Mouse (Mus musculus) left cerebral cortex, adult 9 months (tissue): ENCODE results near the gene Mrps5.
"Not testable (repeated sequence)": the region's sequence is repeated elsewhere in the genome, so short reads cannot be mapped to it uniquely, and the experiment has no call there.

Experiments used
- DNase-seq, 2 experiments: peaks; one replicate each; pipeline ENCODE4 v3.0.0; 2022; ENCODE audit warnings: low spot score in 2 of 2

Gene Mrps5

DNA sequence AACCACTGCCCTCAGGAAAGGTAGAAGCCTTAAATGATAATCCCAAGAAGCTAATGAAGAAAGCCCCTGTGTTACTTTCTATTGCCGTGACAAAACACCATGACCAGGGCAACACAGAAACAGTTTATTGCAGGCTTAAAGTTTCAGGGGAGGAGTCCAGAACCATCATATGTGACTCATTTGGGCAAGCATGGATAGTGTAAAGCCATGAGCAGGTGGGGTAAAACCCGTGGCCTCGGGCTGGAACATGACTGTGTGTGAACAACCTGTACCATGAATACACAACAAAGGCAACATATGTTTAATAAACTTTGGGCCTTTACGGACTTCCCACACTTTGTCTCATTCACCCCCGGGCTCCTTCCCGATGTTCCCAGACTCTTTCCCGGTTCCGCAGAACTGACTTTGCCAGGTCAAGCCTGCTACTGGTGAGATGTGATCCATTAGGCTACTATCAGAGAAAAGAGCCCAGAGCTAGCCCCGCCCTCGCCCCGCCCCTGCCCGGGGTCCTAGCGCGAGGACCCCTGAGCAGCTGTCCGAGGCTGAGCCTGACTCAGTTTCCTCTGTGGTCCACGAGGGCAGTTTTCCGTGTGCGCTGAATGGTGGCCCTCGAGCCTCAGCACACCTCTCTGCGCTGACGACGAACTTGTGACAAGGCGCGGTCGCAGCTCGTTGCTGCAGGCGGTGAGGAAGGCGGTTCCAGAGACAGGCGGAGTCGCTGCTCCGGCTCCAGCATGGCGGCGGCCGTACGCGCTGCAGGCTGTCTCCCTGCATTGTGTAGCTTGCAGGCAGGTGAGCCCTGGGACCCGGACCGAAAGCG is at the start of gene Mrps5, which contains the start of gene Zfp661:
Gene Mrps5, plus strand, starts transcription at position 529 of the 820 bp plus-strand sequence.
Gene Zfp661, minus strand, starts transcription at position 401 of the 820 bp plus-strand sequence.
- peak; percentile 43 to 77 for DNase-seq

DNA sequence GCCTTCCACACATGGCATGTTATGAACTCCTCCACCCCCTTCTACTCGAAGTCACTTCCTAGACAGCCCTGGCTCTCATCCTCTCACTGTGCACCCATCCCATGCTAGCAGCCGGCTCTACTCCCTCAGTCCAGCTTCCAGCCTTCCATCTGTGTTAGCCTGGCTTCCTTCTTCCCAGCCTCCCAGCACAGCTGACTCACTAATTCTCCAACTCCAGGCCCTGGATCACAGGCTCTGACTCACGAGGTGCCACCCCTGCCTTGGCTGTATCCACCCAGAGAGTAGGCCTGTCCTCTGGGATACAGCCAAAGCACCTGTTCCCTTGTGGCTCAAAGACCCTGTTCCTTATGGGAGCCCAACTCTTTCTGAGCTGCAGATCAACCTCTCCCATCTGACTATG is 49.5 kb upstream of the Mrps5 start:
- peak; percentile 55 to 80 for DNase-seq

- no peak for DNase-seq
Observed at GRCm38 (mm10) chr2:127539494-127539893, 47.5 kb upstream of the Mrps5 start.

GRCm38 (mm10) chr2:127541185-127541584 is 45.8 kb upstream of the Mrps5 start, which contains the start of gene Prom2:
Gene Prom2 (minus strand): TSS chr2:127541467.
- no peak for DNase-seq

DNA sequence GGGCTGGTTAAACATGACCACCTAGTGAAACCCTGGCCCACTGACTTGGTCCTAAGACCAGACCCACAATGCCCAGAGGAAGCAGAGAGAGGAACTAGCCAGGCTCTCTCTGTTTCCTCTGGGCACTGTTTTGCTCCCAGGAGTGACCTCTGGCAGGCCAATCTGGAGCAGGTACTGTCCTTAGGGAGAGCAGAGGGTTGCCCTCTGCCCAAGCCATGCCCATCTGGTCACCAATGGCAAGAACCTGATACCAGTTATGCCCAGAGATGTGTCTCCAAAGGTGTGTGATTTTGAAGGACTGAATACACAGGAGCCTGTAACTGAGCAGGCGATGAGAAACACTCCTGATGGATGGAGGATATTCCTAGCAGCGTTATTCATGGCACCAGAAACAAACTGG is 45.3 kb upstream of the Mrps5 start:
- no peak for DNase-seq

DNA sequence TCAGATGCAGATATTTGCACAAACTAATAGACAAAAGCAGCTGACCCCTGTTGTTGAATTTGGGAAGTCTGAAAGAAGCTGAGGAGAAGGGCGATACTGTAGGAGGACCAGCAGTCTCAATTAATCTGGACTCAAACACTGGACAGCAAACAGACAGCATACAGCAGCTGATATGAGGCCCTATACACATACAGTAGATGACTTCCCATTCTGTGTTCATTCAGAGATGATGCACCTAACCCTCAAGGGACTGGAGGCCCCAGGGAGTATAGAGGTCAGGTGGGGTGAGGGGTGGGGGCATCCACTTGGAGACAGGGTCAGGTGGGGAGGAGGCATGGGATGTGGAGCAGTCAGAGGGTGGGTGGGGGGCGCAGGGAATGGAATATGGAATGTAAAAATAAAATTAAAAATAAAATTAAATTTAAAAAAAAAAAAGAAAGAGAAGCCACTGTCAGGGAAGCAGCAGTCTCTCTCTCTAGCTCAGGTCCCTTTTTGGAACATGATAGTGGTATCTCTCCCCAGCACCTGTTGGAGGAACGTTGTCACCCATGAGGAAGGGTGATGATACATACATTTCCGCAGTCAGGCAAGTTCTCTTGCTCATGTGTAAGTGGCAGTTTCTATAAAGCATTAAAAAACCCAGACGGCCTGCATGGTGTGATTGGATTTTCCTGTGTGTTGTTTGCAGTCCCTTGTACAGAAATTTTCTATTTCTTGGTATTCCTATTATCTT is 38.5 kb upstream of the Mrps5 start:
- no peak for DNase-seq

DNA sequence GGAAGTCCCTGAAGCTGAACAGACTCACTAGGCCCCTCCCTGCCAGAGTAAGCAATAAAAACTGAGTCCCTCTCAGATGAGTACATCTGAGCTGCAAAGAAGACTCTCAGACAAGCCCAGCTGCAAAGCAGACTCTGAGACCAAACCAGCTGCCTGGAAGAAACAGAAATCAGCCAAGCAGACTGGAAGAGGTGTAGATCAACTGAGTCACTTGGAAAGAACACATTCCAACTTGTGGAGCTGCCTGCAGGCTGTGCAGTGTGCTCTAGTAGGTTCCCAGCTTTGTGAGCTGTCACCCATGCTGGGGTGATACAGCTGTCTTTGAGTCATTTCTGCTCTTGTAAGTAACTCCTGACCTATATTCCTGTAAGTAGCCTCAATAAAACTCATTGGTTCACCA is 37.3 kb upstream of the Mrps5 start:
- no peak for DNase-seq

DNA sequence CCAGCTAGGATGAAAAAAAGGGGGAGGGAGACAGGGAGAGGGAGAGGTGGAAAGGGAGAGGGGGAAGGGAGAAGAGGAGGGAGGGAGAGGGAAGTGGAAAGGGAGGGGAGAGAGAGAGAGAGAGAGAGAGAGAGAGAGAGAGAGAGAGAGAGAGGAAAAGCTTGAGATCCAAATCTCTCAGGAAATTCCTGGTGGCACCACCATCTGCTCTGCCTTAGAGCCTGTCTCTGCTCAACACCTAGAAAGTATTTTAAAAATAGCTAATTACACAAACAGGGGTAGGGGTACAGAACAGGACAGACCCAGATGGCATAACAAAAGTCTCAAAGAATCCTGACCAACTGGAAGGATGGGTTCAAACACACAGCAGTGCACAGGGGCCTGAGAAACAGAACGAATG is 36.6 kb upstream of the Mrps5 start:
- DNase-seq: no peak

DNA sequence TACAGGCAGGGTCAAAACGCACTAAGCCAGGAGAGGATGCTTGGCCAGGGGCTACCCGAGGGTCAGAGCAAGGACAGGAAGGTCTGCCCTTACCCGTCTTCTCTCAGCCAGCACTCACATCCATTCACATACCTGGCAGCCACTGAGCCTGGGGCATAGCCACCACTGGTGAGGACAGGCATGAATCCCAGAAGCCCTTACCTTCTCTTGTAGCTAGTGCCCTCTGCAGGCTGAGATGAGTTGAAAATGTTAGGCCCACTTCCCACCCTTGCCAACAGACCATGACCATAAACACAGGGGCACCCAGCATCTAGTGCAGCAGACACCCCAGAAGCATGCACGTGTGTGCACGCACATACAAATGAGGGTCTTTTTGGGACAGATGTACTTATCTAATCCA is 35.9 kb upstream of the Mrps5 start:
- DNase-seq: peak in 1 of 2 experiments; percentile 66

GRCm38 (mm10) chr2:127559070-127559966 is 27.7 kb upstream of the Mrps5 start:
- peak; percentile 84 to 97 for DNase-seq

- no peak for DNase-seq
Observed at GRCm38 (mm10) chr2:127573322-127573721, 13.7 kb upstream of the Mrps5 start.

DNA sequence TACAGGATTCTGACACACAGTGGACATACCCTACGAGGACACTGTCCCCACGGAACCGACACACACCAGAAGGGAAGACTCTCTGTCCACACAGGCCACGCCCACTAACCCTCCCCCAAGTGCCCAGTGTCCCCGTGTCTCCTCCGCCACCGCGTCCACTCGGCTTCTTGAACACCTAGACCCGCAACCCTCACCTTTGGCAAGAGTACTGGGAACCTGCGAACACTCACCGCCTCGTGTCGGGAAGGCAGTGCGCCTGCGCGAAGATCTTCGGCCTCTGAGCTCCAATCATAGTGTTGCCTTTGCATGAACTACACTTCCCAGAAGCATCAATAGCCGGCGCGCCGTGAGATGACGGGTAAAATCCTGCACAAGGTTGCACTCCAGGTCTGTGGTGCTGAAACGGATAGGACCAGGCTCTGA is 2.6 kb upstream of the Mrps5 start:
- peak; percentile 92 to 95 for DNase-seq

- no peak for DNase-seq
Observed at GRCm38 (mm10) chr2:127587514-127587844, 457 bp downstream of the Mrps5 start.

DNA sequence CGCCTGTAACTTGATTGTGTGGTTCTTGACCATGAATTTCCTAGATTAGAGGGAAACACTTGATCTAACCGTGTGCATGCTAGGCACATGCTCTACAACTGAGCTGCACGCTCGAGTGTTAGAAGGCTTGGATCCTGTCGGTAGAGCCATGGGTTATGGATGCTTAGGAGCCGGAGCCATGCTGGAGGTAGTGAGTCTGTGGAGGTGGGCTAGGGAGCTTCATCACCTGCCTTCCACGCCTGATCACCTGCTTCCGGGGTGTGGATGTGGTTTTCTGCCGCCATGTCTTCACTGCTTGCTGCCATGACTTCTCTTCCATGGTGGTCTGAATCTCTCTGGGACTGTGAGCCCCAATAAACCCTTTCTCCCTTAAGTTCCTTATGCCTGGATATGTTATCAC is 1.9 kb downstream of the Mrps5 start:
- no peak for DNase-seq

DNA sequence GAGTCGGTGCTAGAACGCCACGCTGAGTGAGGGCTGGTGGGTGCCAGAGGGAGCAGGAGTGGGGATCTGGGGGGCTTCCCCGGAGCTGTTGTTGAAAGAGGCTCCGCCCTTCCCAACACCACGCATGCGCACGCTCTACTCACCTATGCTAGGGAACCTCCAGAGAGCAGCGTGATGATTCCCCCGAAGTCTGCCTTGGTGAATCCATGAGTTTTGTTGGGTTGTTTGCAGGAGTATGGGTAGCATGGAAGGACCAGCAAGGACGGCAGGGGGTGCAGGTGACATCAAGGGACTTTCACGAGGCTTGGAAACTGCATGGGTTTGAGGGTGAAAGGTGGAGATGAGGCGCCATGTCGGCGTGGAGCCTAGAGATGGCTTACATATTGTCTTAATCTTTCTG is 3.2 kb downstream of the Mrps5 start:
- no peak for DNase-seq

DNA sequence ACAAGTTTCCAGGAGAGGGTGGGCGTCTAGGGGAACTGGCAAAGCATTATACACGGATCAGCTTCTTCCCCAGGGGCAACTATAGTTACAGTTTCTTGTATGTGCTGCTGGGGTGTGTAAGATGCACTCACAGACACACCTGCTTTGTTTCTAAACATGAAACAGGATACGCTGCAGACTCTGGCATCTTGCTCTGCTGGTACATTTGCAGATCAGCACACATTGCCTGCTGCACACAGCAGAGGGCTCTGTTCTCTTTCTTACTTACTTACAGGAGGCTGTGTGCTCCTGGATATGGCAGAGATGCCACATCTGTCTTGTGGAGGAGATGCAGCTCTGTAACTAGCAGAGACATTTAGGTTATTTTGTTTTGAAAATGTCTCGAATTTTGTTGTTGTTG is 3.8 kb downstream of the Mrps5 start:
- no peak for DNase-seq

- DNase-seq: not testable (repeated sequence)
Observed at GRCm38 (mm10) chr2:127603383-127603782, 16.4 kb downstream of the Mrps5 start.

GRCm38 (mm10) chr2:127605203-127605602 is 18.2 kb downstream of the Mrps5 start:
- DNase-seq: no peak

- DNase-seq: no peak
Observed at GRCm38 (mm10) chr2:127608234-127608633, 21.2 kb downstream of the Mrps5 start.

GRCm38 (mm10) chr2:127608986-127609385 is 22.0 kb downstream of the Mrps5 start:
- DNase-seq: no peak

GRCm38 (mm10) chr2:127611386-127611785 is 24.4 kb downstream of the Mrps5 start:
- DNase-seq: no peak

- DNase-seq: peak in 1 of 2 experiments; percentile 19
Observed at GRCm38 (mm10) chr2:127612288-127612687, 25.3 kb downstream of the Mrps5 start.
